Mouse (Mus musculus): ENCODE measurements at regions not wholly inside any gene's neighbourhood (a gene's known extent, or its start where the extent isn't known, plus 50 kb on each side); places are given as distances from the start of the nearest gene placed in this dataset.

DNA sequence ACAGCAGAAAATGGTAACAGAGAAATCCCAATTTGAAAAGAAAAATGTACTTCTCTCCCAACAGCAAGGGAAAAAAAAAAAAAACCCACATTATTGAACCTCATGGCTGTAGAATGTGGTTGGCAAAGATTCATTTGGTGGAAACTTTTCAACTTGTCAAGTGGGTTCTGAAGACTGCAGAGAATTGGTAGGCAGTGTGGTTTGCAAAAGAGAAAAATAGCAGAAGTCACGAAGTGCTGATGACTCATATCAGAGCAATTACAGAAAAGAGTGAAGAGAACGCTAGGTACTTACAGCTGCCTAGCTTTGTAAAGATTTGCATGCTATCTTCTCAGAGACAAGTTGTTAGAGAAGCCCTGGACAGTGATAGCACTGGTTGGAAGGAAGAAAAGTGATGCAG lies 1211.6 kb downstream of the Galc start:
- TF ChIP-seq CTCF (IDR thresholded peaks at IDR 0.05; ENCODE audit: low read depth) (no peak), EP300 (IDR thresholded peaks at IDR 0.05; ENCODE audit: low read depth) (no peak)
